Mouse (Mus musculus) forebrain, embryonic 11.5 days (tissue): ENCODE results near the gene St6gal1. TPM values are rescaled to one million over a fixed set of nuclear protein-coding genes. Genes with fewer than 3 reads are reported as not detected.

ENCODE experiments used
- ATAC-seq: fragments of 200-750 bp; cut with Nextera tagmentation; replicated peaks from 2 replicates; pipeline ENCODE4 v1.8.0; 2017; ENCODE audit warnings: moderate TSS enrichment; ENCODE audit not compliant: low FRiP score
- DNase-seq: peaks from one replicate; pipeline ENCODE4 v3.0.0-alpha.2; 2017; ENCODE audit warnings: low spot score
- H3K27ac ChIP-seq: fragments of 300-500 bp; sonication (generic); 2 replicates; pipeline ENCODE4 v1.5.1; 2014; ENCODE audit warnings: low read depth, low read length
- H3K27me3 ChIP-seq: fragments of 300-500 bp; sonication (generic); 2 replicates; pipeline ENCODE4 v1.6.1; 2014; ENCODE audit warnings: mild to moderate bottlenecking, low read length, mixed read lengths; ENCODE audit not compliant: control insufficient read depth, insufficient read depth
- H3K36me3 ChIP-seq: fragments of 300-500 bp; sonication (generic); 2 replicates; pipeline ENCODE4 v1.6.1; 2014; ENCODE audit warnings: mild to moderate bottlenecking, low read length, moderate library complexity, mixed read lengths; ENCODE audit not compliant: control insufficient read depth, insufficient read depth
- H3K4me1 ChIP-seq: fragments of 300-500 bp; sonication (generic); replicated peaks from 2 replicates; pipeline ENCODE4 v1.6.1; 2014; ENCODE audit warnings: low read length, mixed read lengths; ENCODE audit not compliant: control insufficient read depth, insufficient read depth
- H3K4me2 ChIP-seq: fragments of 300-500 bp; sonication (generic); 2 replicates; pipeline ENCODE4 v1.6.1; 2014; ENCODE audit warnings: low read depth, mild to moderate bottlenecking, low read length, moderate library complexity, mixed read lengths; ENCODE audit not compliant: severe bottlenecking
- H3K4me3 ChIP-seq: fragments of 300-500 bp; sonication (generic); 2 replicates; pipeline ENCODE4 v1.5.1; 2014; ENCODE audit warnings: low read depth, low read length
- H3K9ac ChIP-seq: fragments of 300-500 bp; sonication (generic); 2 replicates; pipeline ENCODE4 v1.6.1; 2014; ENCODE audit warnings: low read length
- H3K9me3 ChIP-seq: fragments of 300-500 bp; sonication (generic); 2 replicates; pipeline ENCODE4 v1.6.1; 2016; ENCODE audit warnings: low read length, mixed read lengths; ENCODE audit not compliant: control insufficient read depth
- WGBS: fragments of 180-500 bp; shearing (Covaris S2); extraction: QIAGEN DNeasy Blood & Tissue Kit; methylation state at CpG from one replicate; pipeline ENCODE4 v1.1.7; 2014; 5-methylcytosine and 5-hydroxymethylcytosine counted together
- polyA plus RNA-seq: library from polyadenylated mRNA; unstranded; fragments of >200 nt; fragmentation: Nextera tagmentation; extraction: Ambion mirVana; gene quantifications from 2 replicates; pipeline ENCODE4 v1.2.1, GENCODE M21; 2014

Gene St6gal1
- polyA plus RNA-seq, 1 experiment from 2014 or later, result 24.7 TPM

GRCm38 (mm10) chr16:23298911-23299310 lies 74.4 kb downstream of the St6gal1 start:
- Histone ChIP-seq H3K27ac (no peak overlapping the region), H3K9me3 (no peaks in the 10 kb centered on the region), H3K36me3 (no peaks in the 10 kb centered on the region), H3K4me1 (no peaks in the 10 kb centered on the region), H3K9ac (no peak overlapping the region), H3K4me2 (no peak overlapping the region), H3K4me3 (no peak overlapping the region), H3K27me3 (no peaks in the 10 kb centered on the region)
- WGBS, result 96% methylated on average over 3 of the region's 3 CpGs
- no peak for DNase-seq
- ATAC-seq, result no peak

DNA sequence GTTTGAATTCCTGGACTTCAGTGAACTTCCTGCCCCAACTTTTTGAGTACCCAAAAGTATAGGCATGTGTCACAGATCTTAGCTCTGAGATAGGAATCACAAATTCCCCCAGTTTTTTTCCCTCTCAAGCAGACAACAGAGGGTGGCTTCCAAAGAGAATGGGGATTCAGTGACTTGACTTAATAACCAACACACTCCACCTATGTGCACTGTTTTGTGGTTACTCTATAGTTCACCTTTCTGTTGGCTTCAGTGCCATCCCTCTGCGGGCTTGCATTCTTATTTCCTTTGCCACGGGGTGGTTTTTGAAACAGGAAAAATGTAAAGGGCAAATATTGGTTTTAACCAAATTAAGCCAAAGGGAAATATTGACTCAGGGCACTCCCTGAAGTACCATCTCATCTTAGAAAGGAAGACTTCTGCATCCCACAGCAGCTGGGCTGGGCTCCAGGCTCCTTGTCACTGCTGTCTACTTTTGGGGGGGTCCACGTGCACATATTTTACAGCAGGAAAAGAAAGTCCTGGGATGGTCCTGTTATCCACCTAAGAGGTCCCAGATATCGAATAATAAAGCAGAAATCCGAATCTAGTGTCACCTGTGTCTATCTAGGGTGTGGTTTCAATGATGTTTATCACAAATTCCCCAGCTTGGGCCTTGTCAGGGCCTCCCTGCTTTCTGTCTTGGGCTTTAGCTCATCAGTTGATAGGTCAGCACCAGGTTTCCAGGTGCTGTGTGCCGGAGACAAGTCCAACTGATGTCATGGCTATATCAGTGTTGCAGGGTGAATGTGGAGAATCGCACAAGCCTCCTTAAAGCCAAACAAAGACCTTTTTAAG lies 75.6 kb downstream of the St6gal1 start:
- Histone ChIP-seq H3K27me3 (no peaks in the 10 kb centered on the region), H3K9me3 (no peaks in the 10 kb centered on the region)
- no peak for ATAC-seq

GRCm38 (mm10) chr16:23301762-23302161 lies 77.2 kb downstream of the St6gal1 start:
- Histone ChIP-seq H3K4me2 (no peak overlapping the region), H3K36me3 (no peaks in the 10 kb centered on the region; the same call in 1 of the 2 replicates), H3K9ac (no peak overlapping the region), H3K27me3 (no peaks in the 10 kb centered on the region), H3K4me1 (no peaks in the 10 kb centered on the region), H3K9me3 (no peaks in the 10 kb centered on the region), H3K4me3 (no peak overlapping the region), H3K27ac (no peak overlapping the region)
- no peak for ATAC-seq
- DNase-seq, result no peak
- WGBS, result 90% methylated on average over 7 of the region's 7 CpGs

More for the DNA sequence above, 75.6 kb downstream of the St6gal1 start:
- Histone ChIP-seq H3K4me1 (no peaks in the 10 kb centered on the region), H3K4me2 (no peak overlapping the region), H3K27ac (no peak overlapping the region), H3K4me3 (no peak overlapping the region), H3K9ac (no peak overlapping the region), H3K36me3 (no peaks in the 10 kb centered on the region)
- 85% methylated on average over 7 of the region's 7 CpGs for whole genome bisulfite sequencing
- no peak for DNase-seq

- no peak overlapping the region for H3K4me2 ChIP-seq
- H3K9ac ChIP-seq, result no peak overlapping the region
- ATAC-seq (no peak), DNase-seq (no peak)
- no peaks in the 10 kb centered on the region for H3K9me3 ChIP-seq
- no peaks in the 10 kb centered on the region for H3K27me3 ChIP-seq
- no peak overlapping the region for H3K4me3 ChIP-seq
- H3K36me3 ChIP-seq, result no peaks in the 10 kb centered on the region; the same call in 1 of the 2 replicates
- whole genome bisulfite sequencing, result 78% methylated on average over 10 of the region's 10 CpGs
- H3K4me1 ChIP-seq, result no peaks in the 10 kb centered on the region; the same call in 1 of the 2 replicates
- no peak overlapping the region for H3K27ac ChIP-seq
Observed at GRCm38 (mm10) chr16:23305830-23306623, 81.5 kb downstream of the St6gal1 start.

DNA sequence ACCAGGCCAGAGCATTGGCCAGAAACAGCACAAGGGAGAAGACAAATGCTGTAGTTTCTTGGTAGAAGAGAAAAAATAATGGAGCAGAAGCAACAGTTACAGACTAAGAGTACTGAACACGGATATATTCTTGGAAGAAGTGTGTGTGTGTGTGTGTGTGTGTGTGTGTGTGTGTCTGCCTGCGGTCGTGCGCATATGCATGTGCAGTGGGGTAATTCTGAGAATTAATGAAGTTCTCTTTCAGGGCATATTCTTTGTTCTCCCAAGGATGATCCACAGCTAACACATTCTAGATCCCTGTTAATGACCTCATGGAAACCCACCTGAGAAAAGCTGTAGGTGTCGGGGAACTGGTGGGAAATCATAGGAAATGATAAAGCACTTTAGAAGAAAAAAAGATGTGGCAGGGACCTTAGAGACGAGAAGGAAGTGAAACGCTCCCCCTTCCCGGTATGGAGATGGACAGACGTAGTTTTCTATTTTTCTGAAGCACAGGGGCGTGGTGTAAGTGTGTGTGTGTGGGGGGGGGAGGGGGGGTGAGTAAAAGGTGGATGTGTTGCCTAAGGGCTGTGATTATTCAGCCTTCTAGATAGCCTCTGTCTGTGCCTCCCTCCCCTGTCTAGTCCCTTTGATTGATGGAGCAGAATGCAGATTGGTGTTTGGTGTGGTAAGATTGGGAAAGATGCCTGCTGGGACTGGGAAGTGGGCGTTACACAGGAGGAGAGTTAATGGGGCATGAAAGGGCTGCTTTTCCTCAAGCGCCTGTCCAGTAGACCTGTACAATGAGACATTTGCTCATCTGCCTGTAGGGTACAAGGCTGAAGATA lies 82.8 kb downstream of the St6gal1 start:
- no peak overlapping the region for H3K4me2 ChIP-seq
- WGBS, result 64% methylated on average over 12 of the region's 12 CpGs
- H3K9ac ChIP-seq, result no peak overlapping the region
- no peaks in the 10 kb centered on the region; the same call in 1 of the 2 replicates for H3K4me1 ChIP-seq
- no peaks in the 10 kb centered on the region for H3K9me3 ChIP-seq
- no peaks in the 10 kb centered on the region for H3K27me3 ChIP-seq
- H3K36me3 ChIP-seq, result no peaks in the 10 kb centered on the region; the same call in 1 of the 2 replicates
- H3K4me3 ChIP-seq, result no peak overlapping the region
- ATAC-seq (no peak), DNase-seq (no peak)
- no peak overlapping the region for H3K27ac ChIP-seq

- Histone ChIP-seq H3K4me3 (no peak overlapping the region), H3K9ac (no peak overlapping the region), H3K4me1 (no peaks in the 10 kb centered on the region; the same call in 1 of the 2 replicates), H3K4me2 (no peak overlapping the region), H3K27me3 (no peaks in the 10 kb centered on the region), H3K27ac (no peak overlapping the region), H3K9me3 (no peaks in the 10 kb centered on the region), H3K36me3 (no peaks in the 10 kb centered on the region; the same call in 1 of the 2 replicates)
- no peak for ATAC-seq
- WGBS, result 79% methylated on average over 4 of the region's 4 CpGs
- no peak for DNase-seq
Observed at GRCm38 (mm10) chr16:23308012-23308554, 83.5 kb downstream of the St6gal1 start.

- WGBS, result 85% methylated on average over 4 of the region's 4 CpGs
- Histone ChIP-seq H3K9me3 (no peaks in the 10 kb centered on the region), H3K4me2 (no peak overlapping the region), H3K4me1 (no peaks in the 10 kb centered on the region; the same call in 1 of the 2 replicates), H3K36me3 (no peaks in the 10 kb centered on the region; the same call in 1 of the 2 replicates), H3K4me3 (no peak overlapping the region), H3K9ac (no peak overlapping the region), H3K27me3 (no peaks in the 10 kb centered on the region), H3K27ac (no peak overlapping the region)
- no peak for DNase-seq
- no peak for ATAC-seq
Observed at GRCm38 (mm10) chr16:23309080-23309479, 84.5 kb downstream of the St6gal1 start.

DNA sequence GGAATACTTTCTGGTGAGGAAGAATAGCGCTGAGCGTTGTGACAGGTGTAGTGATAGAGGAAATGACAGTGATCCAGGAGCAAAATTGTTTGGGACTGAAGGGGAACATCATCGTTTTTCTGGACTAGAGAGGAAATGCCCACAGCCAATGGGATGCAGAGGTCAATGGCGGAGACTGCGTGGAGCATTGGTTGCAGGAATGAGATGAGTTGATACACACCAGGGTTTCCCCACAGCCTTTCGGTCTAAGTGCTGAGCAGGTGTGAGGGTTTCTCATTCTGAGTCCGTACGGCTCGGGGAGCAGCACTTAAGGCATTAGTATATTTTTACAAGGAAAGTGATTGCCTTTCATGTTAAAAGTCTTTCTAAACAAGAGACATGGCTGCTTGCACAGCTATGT lies 88.1 kb downstream of the St6gal1 start:
- no peaks in the 10 kb centered on the region for H3K36me3 ChIP-seq
- no peak for DNase-seq
- H3K27me3 ChIP-seq, result no peaks in the 10 kb centered on the region
- no peaks in the 10 kb centered on the region for H3K9me3 ChIP-seq
- 95% methylated on average over 9 of the region's 9 CpGs for WGBS
- H3K4me3 ChIP-seq, result no peak overlapping the region
- no peaks in the 10 kb centered on the region; the same call in 1 of the 2 replicates for H3K4me1 ChIP-seq
- no peak overlapping the region for H3K27ac ChIP-seq
- no peak for ATAC-seq
- no peak overlapping the region for H3K4me2 ChIP-seq
- H3K9ac ChIP-seq, result no peak overlapping the region
